Mouse (Mus musculus): Measurements from ENCODE around the gene Stoml2. TPM values are rescaled to one million over a fixed set of nuclear protein-coding genes. Genes with fewer than 3 reads are reported as not detected.
A peak's percentile ranks its signal among the peaks of the same experiment; 100 is the strongest.
"Not testable (repeated sequence)": the region's sequence is repeated elsewhere in the genome, so short reads cannot be mapped to it uniquely, and the experiment has no call there.

The Stoml2 gene
- total RNA-seq, 2 experiments from 2014 or later: 94.7 to 103 TPM

- no peak for DNase-seq (ENCODE audit: low spot score in 2 of 2)
Observed at GRCm38 (mm10) chr4:43005765-43006164, 25.7 kb downstream of the Stoml2 start.

GRCm38 (mm10) chr4:43004951-43005350 is 26.6 kb downstream of the Stoml2 start:
- DNase-seq (ENCODE audit: low spot score in 2 of 2): no peak

GRCm38 (mm10) chr4:43002756-43003439 is 28.6 kb downstream of the Stoml2 start:
- DNase-seq (ENCODE audit: low spot score in 2 of 2): no peak

- no peak for DNase-seq (ENCODE audit: low spot score in 2 of 2)
Observed at GRCm38 (mm10) chr4:43001272-43001671, 30.2 kb downstream of the Stoml2 start.

GRCm38 (mm10) chr4:43000141-43000986 is 31.1 kb downstream of the Stoml2 start, which contains the start of gene Vcp:
Gene Vcp (minus strand): TSS chr4:43000507.
- peak; percentile 97 to 99 for DNase-seq (ENCODE audit: low spot score in 2 of 2)

- peak; percentile 53 to 73 for DNase-seq (ENCODE audit: low spot score in 2 of 2)
Observed at GRCm38 (mm10) chr4:42999451-43000140, 31.9 kb downstream of the Stoml2 start.

- no peak for DNase-seq (ENCODE audit: low spot score in 2 of 2)
Observed at GRCm38 (mm10) chr4:42998022-42998421, 33.5 kb downstream of the Stoml2 start.

GRCm38 (mm10) chr4:42988296-42988695 is 43.2 kb downstream of the Stoml2 start:
- no peak for DNase-seq (ENCODE audit: low spot score in 2 of 2)

- DNase-seq (ENCODE audit: low spot score in 2 of 2): not testable (repeated sequence)
Observed at GRCm38 (mm10) chr4:42980467-42980866, 51.0 kb downstream of the Stoml2 start.

- DNase-seq (ENCODE audit: low spot score in 2 of 2): no peak
Observed at GRCm38 (mm10) chr4:42978062-42978461, 53.4 kb downstream of the Stoml2 start.

Other genes with a start within 250 kb of the Stoml2 start
- under 1 TPM in 1 of 2 experiments, not detected in 1; 0.07 TPM for gene Fam205a1, start 177.8 kb downstream of the Stoml2 start, total RNA-seq (2021)
- gene Gm12394, start 174.9 kb downstream of the Stoml2 start, total RNA-seq (2021): under 1 TPM in 1 of 2 experiments, not detected in 1; 0.10 TPM
- not detected for gene Fam205c, start 157.5 kb downstream of the Stoml2 start, total RNA-seq (2021)
- 1 to 10 TPM; 1.1 to 1.5 TPM for gene Phf24, start 115.0 kb downstream of the Stoml2 start, total RNA-seq (2021)
- 10 to 100 TPM; 60.1 to 79.0 TPM for gene Dnajb5, start 81.9 kb downstream of the Stoml2 start, total RNA-seq (2021)
- not detected for gene 1700022I11Rik, start 62.1 kb downstream of the Stoml2 start, total RNA-seq (2021)
- 100 to 1,000 TPM; 292 to 313 TPM for gene Vcp, start 31.2 kb downstream of the Stoml2 start, total RNA-seq (2021)
- 1 to 10 TPM; 5.5 to 8.7 TPM for gene Fancg, start 21.2 kb downstream of the Stoml2 start, total RNA-seq (2021)
- gene Pigo, start 5.9 kb downstream of the Stoml2 start, total RNA-seq (2021): 10 to 100 TPM; 10.7 to 10.8 TPM
- gene Fam214b, start 14.5 kb upstream of the Stoml2 start, total RNA-seq (2021): 10 to 100 TPM; 20.6 to 25.1 TPM
- gene Unc13b, start 27.2 kb upstream of the Stoml2 start, total RNA-seq (2021): 1 to 10 TPM; 5.9 to 7.2 TPM
- gene Atp8b5, start 235.4 kb upstream of the Stoml2 start, total RNA-seq (2021): under 1 TPM; 0.34 to 0.39 TPM